Mouse (Mus musculus) heart, embryonic 12.5 days (tissue): ENCODE results near the gene Ttc23l. TPM values are rescaled to one million over a fixed set of nuclear protein-coding genes. Genes with fewer than 3 reads are reported as not detected.

Experiments
- ATAC-seq: fragments of 200-750 bp; cut with Nextera tagmentation; 2 replicates; pipeline ENCODE4 v1.8.0; 2017; ENCODE audit warnings: moderate TSS enrichment, moderate library complexity; ENCODE audit not compliant: insufficient number of reproducible peaks, low FRiP score
- H3K27ac ChIP-seq: fragments of 300-500 bp; sonication (generic); 2 replicates; pipeline ENCODE4 v1.5.1; 2016; ENCODE audit warnings: mild to moderate bottlenecking, moderate library complexity; ENCODE audit not compliant: poor library complexity, severe bottlenecking
- H3K27me3 ChIP-seq: fragments of 300-500 bp; sonication (generic); replicated peaks from 2 replicates; pipeline ENCODE4 v1.6.1; 2016; ENCODE audit warnings: mild to moderate bottlenecking, moderate library complexity
- H3K36me3 ChIP-seq: fragments of 300-500 bp; sonication (generic); 2 replicates; pipeline ENCODE4 v1.6.1; 2016; ENCODE audit warnings: mild to moderate bottlenecking, moderate library complexity
- H3K4me1 ChIP-seq: fragments of 300-500 bp; sonication (generic); replicated peaks from 2 replicates; pipeline ENCODE4 v1.6.1; 2016; ENCODE audit warnings: mild to moderate bottlenecking
- H3K4me2 ChIP-seq: fragments of 300-500 bp; sonication (generic); 2 replicates; pipeline ENCODE4 v1.6.1; 2016; ENCODE audit warnings: mild to moderate bottlenecking, moderate library complexity
- H3K4me3 ChIP-seq: fragments of 300-500 bp; sonication (generic); 2 replicates; pipeline ENCODE4 v1.5.1; 2016; ENCODE audit warnings: mild to moderate bottlenecking
- H3K9ac ChIP-seq: fragments of 300-500 bp; sonication (generic); 2 replicates; pipeline ENCODE4 v1.6.1; 2016; ENCODE audit warnings: mild to moderate bottlenecking, moderate library complexity
- H3K9me3 ChIP-seq: fragments of 300-500 bp; sonication (generic); replicated peaks from 2 replicates; pipeline ENCODE4 v1.6.1; 2016; ENCODE audit warnings: mild to moderate bottlenecking, moderate library complexity
- WGBS: fragments of 180-500 bp; shearing (Covaris S2); methylation state at CpG from one replicate; pipeline ENCODE4 v1.1.7; 2016; 5-methylcytosine and 5-hydroxymethylcytosine counted together
- polyA plus RNA-seq: library from polyadenylated mRNA; unstranded; fragments of >200 nt; fragmentation: Nextera tagmentation; extraction: Ambion mirVana; gene quantifications from 2 replicates; pipeline ENCODE4 v1.2.1, GENCODE M21; 2016

Gene Ttc23l
- polyA plus RNA-seq, 1 experiment from 2014 or later: not detected

DNA sequence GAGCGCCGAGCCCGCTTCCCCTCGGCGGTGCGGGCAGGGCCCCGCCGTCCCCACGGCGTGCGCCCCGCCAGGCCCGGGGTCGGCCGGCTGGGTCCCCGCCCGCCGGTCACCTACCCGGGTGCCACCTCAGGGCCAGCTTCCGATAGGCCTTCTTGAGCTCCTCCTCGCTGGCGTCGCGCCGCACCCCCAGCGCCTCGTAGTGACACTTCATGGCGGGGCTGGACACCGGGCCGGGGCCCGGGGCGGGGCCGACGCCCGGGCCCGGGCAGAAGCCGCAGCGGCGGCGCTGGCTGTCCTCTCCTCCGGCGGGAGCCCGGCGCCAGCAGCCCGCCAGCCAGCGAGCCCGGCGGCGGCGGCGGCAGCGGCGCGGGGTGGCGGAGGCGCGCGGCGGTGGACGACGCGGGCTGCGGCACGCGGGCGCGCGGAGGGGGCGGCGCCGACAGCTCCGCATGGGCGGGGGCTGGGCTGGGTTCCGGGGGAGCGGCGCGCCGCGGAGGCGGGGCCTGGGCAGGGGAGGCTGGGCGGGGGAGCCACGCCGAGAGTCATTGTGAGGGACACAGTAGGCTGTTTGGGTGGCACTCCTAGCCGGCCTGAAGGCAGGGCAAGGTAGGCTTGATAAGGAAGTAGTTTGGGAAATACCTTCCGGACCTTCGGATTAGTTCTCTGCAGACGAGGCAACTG is 88.2 kb downstream of the Ttc23l start, which contains the start of gene Dnajc21:
TSS of gene Dnajc21 (minus strand) at position 366 of the 681 bp plus-strand sequence.
- H3K4me3 ChIP-seq: peak within 1 kb of the TSS; percentile 80
- H3K27ac ChIP-seq: peak within 1 kb of the TSS; percentile 79
- H3K4me2 ChIP-seq: peak within 1 kb of the TSS; percentile 88
- H3K36me3 ChIP-seq: peaks cover 7% of the 10 kb centered on the region
- 6% methylated on average over 79 of the region's 87 CpGs for WGBS
- H3K27me3 ChIP-seq: no peaks in the 10 kb centered on the region
- no peaks in the 10 kb centered on the region for H3K9me3 ChIP-seq
- peak; percentile 99 for ATAC-seq
- peak within 1 kb of the TSS; percentile 87 for H3K9ac ChIP-seq
- peaks cover 13% of the 10 kb centered on the region; the same call in 1 of the 2 replicates for H3K4me1 ChIP-seq

GRCm38 (mm10) chr15:10469641-10470150 is 88.8 kb downstream of the Ttc23l start:
- Histone ChIP-seq H3K9ac (peak overlapping the region; percentile 87), H3K9me3 (no peaks in the 10 kb centered on the region), H3K4me1 (peaks cover 13% of the 10 kb centered on the region; the same call in 1 of the 2 replicates), H3K4me3 (peak overlapping the region; percentile 80), H3K4me2 (peak overlapping the region; percentile 88), H3K36me3 (peaks cover 3% of the 10 kb centered on the region; the same call in 1 of the 2 replicates), H3K27ac (peak overlapping the region; percentile 79), H3K27me3 (no peaks in the 10 kb centered on the region)
- no peak for ATAC-seq
- WGBS: under 1% methylated on average over 40 of the region's 40 CpGs

DNA sequence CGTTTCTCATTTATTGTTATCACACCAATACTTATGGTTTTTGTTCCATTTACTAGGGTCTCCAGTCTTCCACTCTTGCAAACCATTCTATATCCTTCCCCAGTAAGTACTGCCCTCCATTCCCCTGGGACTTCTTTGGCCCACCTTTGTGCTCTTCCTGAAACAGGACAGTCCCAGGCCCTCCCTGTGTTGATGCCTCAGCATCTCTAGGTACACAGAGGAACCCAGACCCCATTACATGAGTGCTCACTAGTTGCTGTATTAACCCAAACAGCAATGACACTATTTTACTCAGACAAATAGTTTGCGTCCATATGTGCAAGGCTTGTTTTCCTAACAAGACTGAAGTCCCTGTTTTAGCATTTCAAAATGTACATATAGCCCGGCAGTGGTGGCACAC is 89.7 kb downstream of the Ttc23l start:
- H3K27ac ChIP-seq: no peak overlapping the region
- H3K9me3 ChIP-seq: no peaks in the 10 kb centered on the region
- peak overlapping the region; percentile 7; the same call in 1 of the 2 replicates for H3K4me2 ChIP-seq
- 0 out of 2 replicates have a peak overlapping the region, but pooled peaks have one; percentile 80 for H3K4me3 ChIP-seq
- H3K9ac ChIP-seq: no peak overlapping the region
- no peaks in the 10 kb centered on the region for H3K27me3 ChIP-seq
- H3K36me3 ChIP-seq: no peaks in the 10 kb centered on the region
- WGBS: 75% methylated on average over 3 of the region's 3 CpGs
- H3K4me1 ChIP-seq: peaks cover 13% of the 10 kb centered on the region; the same call in 1 of the 2 replicates
- no peak for ATAC-seq

- no peaks in the 10 kb centered on the region for H3K27me3 ChIP-seq
- no peak overlapping the region for H3K27ac ChIP-seq
- H3K9me3 ChIP-seq: no peaks in the 10 kb centered on the region
- H3K9ac ChIP-seq: no peak overlapping the region
- WGBS: 82% methylated on average over 3 of the region's 3 CpGs
- peaks cover 13% of the 10 kb centered on the region; the same call in 1 of the 2 replicates for H3K4me1 ChIP-seq
- peaks cover 26% of the 10 kb centered on the region for H3K36me3 ChIP-seq
- ATAC-seq: no peak
- H3K4me2 ChIP-seq: no peak overlapping the region
- no peak overlapping the region for H3K4me3 ChIP-seq
Observed at GRCm38 (mm10) chr15:10464678-10465077, 93.8 kb downstream of the Ttc23l start.

GRCm38 (mm10) chr15:10463555-10463954 is 94.9 kb downstream of the Ttc23l start:
- Histone ChIP-seq H3K9ac (no peak overlapping the region), H3K9me3 (no peaks in the 10 kb centered on the region), H3K4me2 (no peak overlapping the region), H3K27ac (no peak overlapping the region), H3K4me3 (no peak overlapping the region), H3K4me1 (0 out of 2 replicates have a peak, but pooled peaks cover 9% of the 10 kb centered on the region), H3K36me3 (peaks cover 35% of the 10 kb centered on the region), H3K27me3 (no peaks in the 10 kb centered on the region)
- 84% methylated on average over 5 of the region's 5 CpGs for WGBS
- no peak for ATAC-seq

GRCm38 (mm10) chr15:10460986-10461385 is 97.5 kb downstream of the Ttc23l start:
- Histone ChIP-seq H3K4me3 (no peak overlapping the region), H3K4me2 (no peak overlapping the region), H3K9ac (no peak overlapping the region), H3K27me3 (no peaks in the 10 kb centered on the region), H3K9me3 (no peaks in the 10 kb centered on the region), H3K4me1 (no peaks in the 10 kb centered on the region), H3K27ac (no peak overlapping the region), H3K36me3 (peaks cover 53% of the 10 kb centered on the region)
- 67% methylated on average over 12 of the region's 12 CpGs for WGBS
- ATAC-seq: no peak

Other genes with a start within 250 kb of the Ttc23l start
- gene Gm21973, start 233.3 kb downstream of the Ttc23l start, polyA plus RNA-seq: not detected in 2 replicates
- gene Agxt2, start 200.1 kb downstream of the Ttc23l start, polyA plus RNA-seq: not detected in 2 replicates
- 13.0 and 13.2 TPM in 2 replicates for gene Dnajc21, start 88.2 kb downstream of the Ttc23l start, polyA plus RNA-seq
- 79.7 and 85.8 TPM in 2 replicates for gene Brix1, start 72.7 kb downstream of the Ttc23l start, polyA plus RNA-seq
- gene Rad1, start 72.7 kb downstream of the Ttc23l start, polyA plus RNA-seq: 21.0 and 23.2 TPM in 2 replicates
- gene Rai14, start 156.0 kb upstream of the Ttc23l start, polyA plus RNA-seq: 25.6 and 27.5 TPM in 2 replicates